Mouse (Mus musculus): Measurements from ENCODE around the gene Dennd4b. TPM values are rescaled to one million over a fixed set of nuclear protein-coding genes. Genes with fewer than 3 reads are reported as not detected.

Dennd4b gene
- total RNA-seq, 2 experiments from 2014 or later, result 13.5 to 40.2 TPM

Other genes with a start within 250 kb of the Dennd4b start
- gene 4933434E20Rik, start 213.5 kb upstream of the Dennd4b start, total RNA-seq (2015; ENCODE audit: low replicate concordance), result 26.3 and 51.6 TPM in 2 replicates
- 28.5 and 29.4 TPM in 2 replicates for gene 4933434E20Rik, start 213.5 kb upstream of the Dennd4b start, total RNA-seq (2017; ENCODE audit: low replicate concordance)
- 157 and 197 TPM in 2 replicates for gene Ubap2l, start 212.6 kb upstream of the Dennd4b start, total RNA-seq (2015; ENCODE audit: low replicate concordance)
- gene Ubap2l, start 212.6 kb upstream of the Dennd4b start, total RNA-seq (2017; ENCODE audit: low replicate concordance), result 107 and 126 TPM in 2 replicates
- gene Tpm3, start 192.5 kb upstream of the Dennd4b start, total RNA-seq (2015; ENCODE audit: low replicate concordance), result 134 and 153 TPM in 2 replicates
- gene Tpm3, start 192.5 kb upstream of the Dennd4b start, total RNA-seq (2017; ENCODE audit: low replicate concordance), result 196 and 241 TPM in 2 replicates
- gene Nup210l, start 161.1 kb upstream of the Dennd4b start, total RNA-seq (2015; ENCODE audit: low replicate concordance), result not detected in 2 replicates
- gene Nup210l, start 161.1 kb upstream of the Dennd4b start, total RNA-seq (2017; ENCODE audit: low replicate concordance), result not detected in 2 replicates
- 1,008 and 1,082 TPM in 2 replicates for gene Rps27, start 51.5 kb upstream of the Dennd4b start, total RNA-seq (2015; ENCODE audit: low replicate concordance)
- 1,107 and 1,635 TPM in 2 replicates for gene Rps27, start 51.5 kb upstream of the Dennd4b start, total RNA-seq (2017; ENCODE audit: low replicate concordance)
- gene Rab13, start 51.5 kb upstream of the Dennd4b start, total RNA-seq (2015; ENCODE audit: low replicate concordance), result not detected in 2 replicates
- 0.39 and 0.53 TPM in 2 replicates for gene Rab13, start 51.5 kb upstream of the Dennd4b start, total RNA-seq (2017; ENCODE audit: low replicate concordance)
- 10.9 and 46.5 TPM in 2 replicates for gene Jtb, start 33.6 kb upstream of the Dennd4b start, total RNA-seq (2015; ENCODE audit: low replicate concordance)
- 1.9 and 9.1 TPM in 2 replicates for gene Jtb, start 33.6 kb upstream of the Dennd4b start, total RNA-seq (2017; ENCODE audit: low replicate concordance)
- gene Creb3l4, start 21.7 kb upstream of the Dennd4b start, total RNA-seq (2015; ENCODE audit: low replicate concordance), result not detected in 2 replicates
- not detected in 2 replicates for gene Creb3l4, start 21.7 kb upstream of the Dennd4b start, total RNA-seq (2017; ENCODE audit: low replicate concordance)
- 2.1 and 5.0 TPM in 2 replicates for gene Slc39a1, start 17.0 kb upstream of the Dennd4b start, total RNA-seq (2015; ENCODE audit: low replicate concordance)
- 2.2 and 7.4 TPM in 2 replicates for gene Slc39a1, start 17.0 kb upstream of the Dennd4b start, total RNA-seq (2017; ENCODE audit: low replicate concordance)
- 10.8 and 14.3 TPM in 2 replicates for gene Crtc2, start 11.0 kb upstream of the Dennd4b start, total RNA-seq (2015; ENCODE audit: low replicate concordance)
- gene Crtc2, start 11.0 kb upstream of the Dennd4b start, total RNA-seq (2017; ENCODE audit: low replicate concordance), result 5.3 and 16.5 TPM in 2 replicates
- 55.8 and 59.8 TPM in 2 replicates for gene Gatad2b, start 28.0 kb downstream of the Dennd4b start, total RNA-seq (2015; ENCODE audit: low replicate concordance)
- 47.2 and 47.7 TPM in 2 replicates for gene Gatad2b, start 28.0 kb downstream of the Dennd4b start, total RNA-seq (2017; ENCODE audit: low replicate concordance)
- gene Slc27a3, start 124.8 kb downstream of the Dennd4b start, total RNA-seq (2015; ENCODE audit: low replicate concordance), result not detected in 2 replicates
- 1.0 TPM in 1 of 2 replicates, not detected in the other for gene Slc27a3, start 124.8 kb downstream of the Dennd4b start, total RNA-seq (2017; ENCODE audit: low replicate concordance)
- gene Ints3, start 168.4 kb downstream of the Dennd4b start, total RNA-seq (2015; ENCODE audit: low replicate concordance), result 6.7 and 12.6 TPM in 2 replicates
- 13.2 and 18.2 TPM in 2 replicates for gene Ints3, start 168.4 kb downstream of the Dennd4b start, total RNA-seq (2017; ENCODE audit: low replicate concordance)
- gene Npr1, start 200.7 kb downstream of the Dennd4b start, total RNA-seq (2015; ENCODE audit: low replicate concordance), result not detected in 2 replicates
- not detected in 2 replicates for gene Npr1, start 200.7 kb downstream of the Dennd4b start, total RNA-seq (2017; ENCODE audit: low replicate concordance)
- gene Ilf2, start 210.9 kb downstream of the Dennd4b start, total RNA-seq (2015; ENCODE audit: low replicate concordance), result 61.6 and 86.5 TPM in 2 replicates
- gene Ilf2, start 210.9 kb downstream of the Dennd4b start, total RNA-seq (2017; ENCODE audit: low replicate concordance), result 93.7 and 150 TPM in 2 replicates
- 11.3 and 17.7 TPM in 2 replicates for gene Snapin, start 225.8 kb downstream of the Dennd4b start, total RNA-seq (2015; ENCODE audit: low replicate concordance)
- 13.1 and 16.4 TPM in 2 replicates for gene Snapin, start 225.8 kb downstream of the Dennd4b start, total RNA-seq (2017; ENCODE audit: low replicate concordance)
- gene Chtop, start 244.3 kb downstream of the Dennd4b start, total RNA-seq (2015; ENCODE audit: low replicate concordance), result 78.9 and 101 TPM in 2 replicates
- 47.3 and 66.6 TPM in 2 replicates for gene Chtop, start 244.3 kb downstream of the Dennd4b start, total RNA-seq (2017; ENCODE audit: low replicate concordance)
- 27.7 and 33.9 TPM in 2 replicates for gene S100a1, start 249.2 kb downstream of the Dennd4b start, total RNA-seq (2015; ENCODE audit: low replicate concordance)
- gene S100a1, start 249.2 kb downstream of the Dennd4b start, total RNA-seq (2017; ENCODE audit: low replicate concordance), result 18.2 and 22.8 TPM in 2 replicates
- gene S100a13, start 249.2 kb downstream of the Dennd4b start, total RNA-seq (2015; ENCODE audit: low replicate concordance), result 8.8 and 10.8 TPM in 2 replicates
- 6.7 and 9.5 TPM in 2 replicates for gene S100a13, start 249.2 kb downstream of the Dennd4b start, total RNA-seq (2017; ENCODE audit: low replicate concordance)